Mouse (Mus musculus): ENCODE data around the gene Wnt10b.

Wnt10b gene

DNA sequence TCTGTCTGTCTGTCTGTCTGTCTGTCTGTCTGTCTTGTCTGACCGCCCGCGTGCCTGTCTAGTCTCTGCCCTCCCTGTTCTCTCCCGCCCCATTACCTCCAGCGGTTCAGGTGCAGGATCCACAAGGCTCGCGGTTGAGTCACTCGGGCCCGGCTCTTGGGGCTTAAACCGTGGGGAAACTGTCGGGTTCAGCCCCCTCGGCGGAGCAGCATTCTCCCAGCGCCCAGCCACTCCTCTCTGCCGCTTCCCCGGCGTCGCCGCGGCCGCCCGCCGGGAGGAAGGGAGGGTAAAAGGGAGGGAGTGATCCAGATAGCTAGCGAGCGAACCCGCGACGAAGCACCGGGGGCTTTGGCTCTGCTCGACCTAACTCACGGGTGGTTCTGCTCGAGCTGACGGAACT, at the start of gene Wnt10b:
TSS of gene Wnt10b (minus strand) at position 389 of the 400 bp plus-strand sequence.
- peak in 1 of 2 experiments; percentile 28 for DNase-seq

DNA sequence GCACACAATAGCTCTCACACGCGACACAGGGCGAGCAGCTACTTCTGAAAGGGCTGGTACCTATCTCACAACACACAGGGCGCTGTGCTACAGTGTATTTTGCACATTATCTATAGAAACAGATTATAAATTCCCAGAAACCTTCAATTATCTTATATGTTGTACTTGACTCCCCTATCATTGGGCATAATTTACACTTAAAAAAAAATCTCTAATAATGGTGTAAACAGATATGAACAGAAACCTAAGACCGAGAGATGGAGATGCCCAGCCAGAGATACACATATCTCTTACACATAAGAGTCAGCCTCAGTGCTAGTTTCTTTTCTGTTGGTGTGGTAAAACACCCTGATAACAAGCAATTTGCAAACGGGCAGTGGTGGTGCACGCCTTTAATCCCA, 49.7 kb upstream of the Wnt10b start:
- no peak for DNase-seq

DNA sequence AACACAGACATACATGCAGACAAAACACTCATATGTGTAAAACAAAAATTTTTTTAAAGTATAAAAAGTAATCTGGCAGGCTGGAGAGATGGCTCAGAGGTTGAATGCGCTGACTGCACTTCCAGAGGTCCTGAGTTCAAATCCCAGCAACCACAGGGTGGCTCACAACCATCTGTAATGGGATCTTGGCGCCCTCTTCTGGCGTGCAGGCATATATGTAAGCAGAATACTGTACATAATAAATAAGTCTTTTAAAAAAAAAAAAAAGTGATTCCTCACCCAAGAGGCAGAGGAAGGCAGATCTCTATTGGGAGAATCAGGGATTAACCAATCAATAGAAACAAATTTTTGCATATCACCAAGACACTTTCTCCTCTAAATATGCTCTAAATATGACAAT, 45.5 kb upstream of the Wnt10b start:
- peak in 1 of 2 experiments; percentile 48 for DNase-seq

DNA sequence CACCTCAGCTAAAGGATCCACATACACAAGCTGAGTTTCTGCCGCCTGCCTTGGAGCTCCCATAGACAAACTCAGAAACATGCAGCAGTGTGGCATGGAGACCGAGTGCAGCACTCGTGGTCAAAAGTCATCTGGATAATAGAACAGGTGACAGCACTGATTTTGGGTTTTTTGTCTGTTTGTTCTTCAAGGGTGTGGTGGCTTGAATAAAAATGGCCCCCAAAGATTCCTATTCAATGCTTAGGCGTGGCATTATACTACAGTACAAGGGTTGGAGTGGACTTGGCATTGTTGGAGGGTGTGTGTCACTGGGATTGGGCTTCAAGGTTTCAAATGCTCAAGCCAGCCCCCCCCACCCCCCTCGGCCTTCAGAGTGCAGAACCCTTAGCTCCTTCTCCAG, 44.2 kb upstream of the Wnt10b start:
- no peak for DNase-seq

DNA sequence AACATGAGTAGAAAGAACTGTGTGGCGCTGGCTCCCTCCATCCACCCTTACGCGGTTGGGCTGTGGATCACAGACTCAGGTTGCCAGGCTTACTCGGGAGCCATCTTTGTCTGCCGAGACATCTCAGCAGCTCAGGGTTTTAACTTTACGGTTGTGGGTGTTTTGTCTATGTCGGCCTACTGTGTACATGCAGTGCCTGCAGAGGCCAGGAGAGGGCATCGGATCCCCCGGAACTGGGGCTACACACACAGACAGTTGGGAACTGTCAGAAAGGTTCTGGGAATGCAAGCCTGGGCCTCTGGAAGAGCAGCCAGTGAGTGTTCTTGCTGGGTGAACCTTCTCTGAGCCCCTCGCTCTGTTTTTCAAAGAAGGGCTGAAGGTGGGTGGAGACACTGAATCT, 43.5 kb upstream of the Wnt10b start:
- no peak for DNase-seq

DNA sequence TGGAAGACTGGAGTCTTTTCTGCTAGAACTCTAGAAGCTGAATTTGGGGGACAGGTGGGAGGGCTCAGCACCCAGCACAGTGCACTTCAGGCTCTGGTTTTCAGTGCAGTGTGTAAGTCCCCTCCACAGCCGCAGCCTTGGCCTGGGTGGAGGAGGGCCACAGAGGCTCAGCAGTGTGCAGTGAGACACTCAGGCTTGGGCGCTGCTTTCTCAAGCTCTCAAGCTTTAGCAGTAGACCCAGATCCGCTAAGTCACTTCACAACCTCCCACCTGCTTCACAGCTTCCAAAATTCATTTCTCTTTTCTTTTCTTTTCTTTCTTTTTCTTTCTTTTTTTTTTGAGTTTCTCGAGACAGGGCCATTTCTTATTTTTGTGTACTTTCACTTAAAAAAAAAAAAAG, 43.0 kb upstream of the Wnt10b start:
- no peak for DNase-seq

DNA sequence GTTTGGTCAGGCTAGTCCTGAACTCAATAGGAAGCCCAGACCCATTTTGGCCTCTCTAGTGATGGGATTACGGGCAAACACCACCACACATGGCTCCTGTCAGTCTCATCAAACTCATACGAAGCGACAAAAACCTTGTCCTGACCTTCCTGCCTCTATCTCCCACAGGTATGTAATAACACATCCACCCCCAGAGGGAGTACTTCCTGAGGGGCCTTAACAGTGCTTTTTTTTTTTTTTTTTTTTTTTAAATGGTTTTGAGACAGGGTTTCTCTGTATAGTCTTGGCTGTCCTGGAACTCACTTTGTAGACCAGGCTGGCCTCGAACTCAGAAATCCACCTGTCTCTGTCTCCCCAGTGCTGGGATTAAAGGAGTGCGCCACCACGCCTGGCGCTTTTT, 40.2 kb upstream of the Wnt10b start:
- DNase-seq: no peak

- no peak for DNase-seq
Observed at GRCm38 (mm10) chr15:98812741-98813424, 34.9 kb upstream of the Wnt10b start.

DNA sequence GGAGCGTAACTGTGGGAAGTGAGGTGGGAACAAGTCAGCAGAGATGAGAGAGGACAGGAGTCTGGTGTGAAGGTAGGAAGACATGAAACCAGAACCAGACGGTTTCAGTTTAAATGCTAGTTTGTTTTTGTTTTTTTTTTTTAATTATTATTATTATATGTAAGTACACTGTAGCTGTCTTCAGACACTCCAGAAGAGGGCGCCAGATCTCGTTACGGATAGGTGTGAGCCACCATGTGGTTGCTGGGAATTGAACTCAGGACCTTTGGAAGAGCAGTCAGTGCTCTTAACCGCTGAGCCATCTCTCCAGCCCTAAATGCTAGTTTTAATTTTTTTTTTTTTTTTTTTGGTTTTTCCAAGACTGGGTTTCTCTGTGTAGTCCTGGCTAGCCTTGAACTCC, 32.3 kb upstream of the Wnt10b start:
- peak in 1 of 2 experiments; percentile 41 for DNase-seq

DNA sequence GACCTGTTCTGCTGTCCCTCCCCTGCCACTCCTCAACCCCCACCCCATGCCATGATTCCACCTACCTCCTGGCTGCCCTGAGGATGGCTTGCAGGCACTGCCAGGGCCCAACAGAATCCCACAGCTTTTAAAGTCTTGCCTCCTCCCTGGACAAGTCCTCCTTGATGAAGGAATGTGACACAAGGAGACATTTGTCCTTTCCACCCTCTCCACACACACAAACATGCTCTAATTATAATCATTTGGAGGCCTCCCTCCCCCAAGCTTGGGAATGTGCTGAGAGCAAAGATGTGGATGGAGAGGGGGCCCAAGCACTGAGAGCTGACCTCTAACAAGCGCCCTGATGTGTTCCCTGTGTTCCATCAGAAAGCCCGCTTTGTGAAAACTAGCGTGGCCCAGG, 31.4 kb upstream of the Wnt10b start, which contains the start of gene Ddn:
TSS of gene Ddn (minus strand) at position 101 of the 400 bp plus-strand sequence.
- DNase-seq: no peak

DNA sequence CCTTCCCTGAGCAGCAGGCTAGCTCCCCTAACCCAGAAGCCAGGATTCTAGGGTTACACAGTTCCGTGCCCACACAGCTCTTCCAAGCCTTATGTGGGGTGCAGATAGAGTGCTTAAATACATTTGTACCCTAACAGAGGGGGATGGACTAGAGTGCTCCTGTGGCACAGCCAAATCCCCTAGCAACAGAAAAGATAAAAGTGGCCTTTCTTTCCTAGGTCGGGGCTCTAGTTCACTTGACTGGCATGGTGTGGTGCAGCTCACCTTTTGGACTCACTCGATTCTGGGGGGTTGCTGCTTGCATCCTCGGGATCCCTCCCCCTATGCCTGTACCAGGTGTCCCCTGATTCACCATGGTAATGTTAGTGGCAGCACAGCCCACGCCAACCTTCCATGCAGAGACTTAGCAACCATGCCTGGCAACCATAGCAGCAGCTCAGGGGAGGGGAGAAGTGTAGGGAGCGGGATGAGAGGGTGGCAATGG, 30.7 kb upstream of the Wnt10b start:
- DNase-seq: no peak

DNA sequence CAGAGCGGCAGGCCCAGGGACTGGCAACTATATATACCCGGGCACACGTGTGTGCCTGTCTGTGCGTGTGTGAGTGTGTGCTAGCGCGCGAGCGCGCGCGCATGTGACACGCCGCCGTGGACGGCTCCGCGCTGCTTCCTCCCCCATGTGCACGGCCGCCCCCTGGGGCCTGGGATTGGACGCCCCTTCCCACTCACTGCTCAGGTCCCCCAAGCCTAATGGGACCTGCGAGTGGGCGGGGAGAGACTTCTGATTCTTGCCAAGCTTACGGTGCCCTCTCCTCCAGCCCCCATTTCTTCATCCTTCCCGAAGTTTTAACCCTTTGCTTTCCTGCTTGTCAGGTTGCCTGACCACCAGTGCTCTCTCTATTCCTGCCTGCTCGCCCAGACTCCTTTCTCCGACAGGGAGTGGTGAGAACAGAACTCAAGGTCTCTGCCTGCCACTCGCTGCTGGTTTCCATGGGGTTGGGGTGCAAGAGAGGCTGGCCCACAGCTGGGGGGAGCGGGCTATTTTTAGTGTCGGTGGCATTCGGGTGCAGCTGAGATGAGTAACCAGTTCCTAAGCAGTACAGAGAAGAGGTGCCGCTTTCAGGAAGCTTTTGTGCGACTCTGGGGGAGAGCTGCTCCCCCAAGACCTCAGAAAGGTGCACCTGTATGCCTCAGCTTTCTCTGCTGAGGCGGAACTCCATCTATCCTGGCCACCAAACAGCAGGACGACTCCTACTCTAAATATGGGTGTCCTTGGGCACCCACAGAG, 30.1 kb upstream of the Wnt10b start:
- peak in 1 of 2 experiments; percentile 44 for DNase-seq

- peak; percentile 30 to 55 for DNase-seq
Observed at GRCm38 (mm10) chr15:98806809-98807770, 29.1 kb upstream of the Wnt10b start.

GRCm38 (mm10) chr15:98806071-98806808, 28.3 kb upstream of the Wnt10b start:
- DNase-seq: no peak

GRCm38 (mm10) chr15:98805324-98806040, 27.5 kb upstream of the Wnt10b start:
- peak; percentile 61 to 89 for DNase-seq

DNA sequence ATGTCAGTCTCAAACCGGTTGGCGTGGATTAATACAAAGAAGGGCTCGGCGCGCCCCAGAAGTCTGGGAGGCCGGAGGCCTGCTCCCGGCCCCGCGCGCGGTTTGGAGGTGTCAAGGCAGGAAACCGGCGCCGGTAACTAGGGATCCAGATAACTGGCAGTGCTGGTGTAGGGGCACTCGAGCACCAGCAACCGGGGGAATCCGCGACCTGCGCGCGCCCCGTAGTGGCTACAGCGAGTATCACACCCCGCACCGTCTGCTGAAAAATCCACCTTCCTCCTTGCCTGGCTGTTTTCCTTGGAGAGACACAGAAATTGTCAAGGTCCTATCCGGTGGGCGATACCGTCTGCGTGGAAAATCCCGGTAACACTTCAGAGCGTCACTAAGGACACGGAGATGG, 26.1 kb upstream of the Wnt10b start:
- peak; percentile 83 to 92 for DNase-seq

DNA sequence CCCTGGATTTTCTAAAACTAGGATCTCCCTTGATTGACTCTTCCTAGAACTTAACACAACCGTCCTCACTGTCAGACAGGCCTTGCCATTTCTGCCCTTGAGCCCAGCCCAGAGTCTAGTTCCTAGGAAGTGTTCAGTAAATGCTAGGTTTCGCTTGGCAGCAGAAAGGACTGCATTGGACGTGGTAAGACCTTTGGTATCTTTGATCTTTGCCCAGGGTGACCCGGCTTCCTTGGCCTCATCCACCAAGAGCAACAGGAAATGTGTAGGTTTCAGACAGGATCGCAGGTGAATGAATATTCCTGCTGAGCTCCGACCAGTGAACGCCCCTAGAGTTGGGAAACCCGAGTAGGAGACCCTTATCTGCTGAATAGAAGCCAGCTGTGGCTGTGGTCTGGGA, 25.0 kb upstream of the Wnt10b start:
- peak; percentile 60 to 65 for DNase-seq

DNA sequence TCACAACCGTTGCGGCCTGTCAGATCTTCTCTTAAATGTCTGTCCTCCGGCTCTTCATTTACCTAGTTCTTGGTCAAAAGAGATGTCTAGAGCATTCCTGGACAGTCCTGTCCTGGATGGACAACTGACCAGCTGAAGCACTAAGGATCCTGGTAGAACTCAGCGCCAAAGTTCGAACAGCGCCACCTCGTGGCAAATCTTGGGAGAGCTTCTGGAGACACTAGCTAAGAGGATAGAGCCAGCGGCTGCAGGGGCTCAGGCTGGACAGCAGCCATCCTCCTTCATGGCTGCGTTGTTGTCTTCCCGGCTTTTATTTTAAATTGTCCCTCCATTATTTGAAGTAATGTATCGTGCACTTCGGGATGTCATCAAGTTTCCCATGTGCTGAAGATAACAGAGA, 21.4 kb upstream of the Wnt10b start:
- peak; percentile 79 to 93 for DNase-seq

- no peak for DNase-seq
Observed at GRCm38 (mm10) chr15:98798903-98799302, 21.0 kb upstream of the Wnt10b start.

DNA sequence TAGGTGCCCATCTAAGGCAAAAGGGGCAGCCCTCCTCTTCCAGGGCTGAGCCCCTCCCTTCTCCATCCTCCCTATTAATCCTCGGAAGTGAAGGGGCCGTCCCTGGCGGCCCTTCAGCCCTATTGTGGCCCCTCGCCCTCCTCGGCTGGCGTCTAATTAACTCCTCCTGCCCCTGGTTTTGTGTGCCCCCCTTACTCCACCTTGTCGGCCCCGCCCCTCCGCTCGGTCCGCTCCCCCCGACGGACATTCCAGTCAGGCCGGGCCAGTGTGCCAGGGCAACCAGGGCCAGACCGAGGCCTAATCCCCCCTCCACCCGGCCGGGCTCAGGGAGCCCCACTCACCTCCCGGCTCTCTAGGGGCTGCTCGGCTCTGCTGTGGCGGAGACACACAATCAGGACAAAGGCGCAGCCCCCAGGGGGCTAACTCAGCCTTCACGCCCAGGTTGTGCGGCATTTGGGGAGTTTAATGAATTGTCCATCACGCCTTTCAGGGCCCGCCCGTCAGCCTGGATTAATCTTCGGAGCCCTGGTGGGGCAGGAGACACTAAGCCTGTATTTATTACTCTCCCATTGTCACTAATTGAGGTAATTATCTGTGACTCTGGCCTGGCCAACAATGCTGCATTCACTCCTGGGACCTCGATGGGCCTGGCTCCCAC, 20.0 kb upstream of the Wnt10b start:
- no peak for DNase-seq

Data from kidney, postnatal 36 days (tissue).